Mouse (Mus musculus) lung, postnatal 0 days (tissue): ENCODE results near the gene Timeless.

Experiments used
- CTCF ChIP-seq: IDR thresholded peaks from 2 replicates; pipeline ENCODE4 v1.5.1; 2016; ENCODE audit warnings: antibody characterized with exemption, mild to moderate bottlenecking
- EP300 ChIP-seq: IDR thresholded peaks from 2 replicates; pipeline ENCODE4 v1.6.1; 2016; ENCODE audit warnings: antibody characterized with exemption, mild to moderate bottlenecking, control low read depth

GRCm38 (mm10) chr10:128278158-128278557 lies 46.3 kb downstream of the Timeless start:
- TF ChIP-seq CTCF, result no peak
- no peak for TF ChIP-seq EP300
